Mouse (Mus musculus): Measurements from ENCODE around the gene Pax7. TPM values are rescaled to one million over a fixed set of nuclear protein-coding genes. Genes with fewer than 3 reads are reported as not detected.

Gene Pax7
- polyA plus RNA-seq, 1 experiment from 2014 or later, result not detected

DNA sequence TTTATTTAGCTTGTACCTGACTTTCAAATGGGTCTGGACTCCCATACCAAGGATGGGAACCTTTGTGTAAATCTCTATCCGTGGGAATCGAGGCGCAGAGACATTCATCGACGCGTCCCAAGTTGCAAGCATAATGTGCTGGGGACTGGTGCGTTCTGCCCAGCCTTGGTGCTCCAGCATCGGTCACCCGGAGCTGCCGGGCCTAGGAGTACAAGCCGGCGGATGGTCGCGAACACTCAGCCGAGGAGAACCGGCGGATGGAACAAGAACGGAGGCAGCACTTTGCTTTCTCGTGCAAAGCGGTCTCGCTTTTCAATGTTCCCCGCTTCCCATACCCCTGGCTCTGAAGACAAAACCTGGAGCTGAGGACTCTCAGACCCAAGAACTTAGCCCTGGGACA is 12.3 kb downstream of the Pax7 start:
- DNase-seq (ENCODE audit: low spot score) (no peak), ATAC-seq (no peak)
- Histone ChIP-seq H3K4me3 (ENCODE audit: low read depth, low read length) (no peak overlapping the region), H3K36me3 (ENCODE audit: insufficient read depth, low read length) (no peaks in the 10 kb centered on the region), H3K27ac (ENCODE audit: low read length) (no peak overlapping the region), H3K4me1 (ENCODE audit: insufficient read depth, low read depth, low read length) (0 out of 2 replicates have a peak, but pooled peaks cover 3% of the 10 kb centered on the region), H3K4me2 (replicated peaks; ENCODE audit: low read depth, low read length) (no peak overlapping the region; the same call in 1 of the 2 replicates), H3K27me3 (replicated peaks; ENCODE audit: insufficient read depth, low read length) (peaks cover 84% of the 10 kb centered on the region), H3K9ac (replicated peaks; ENCODE audit: low read depth) (no peak overlapping the region), H3K9me3 (ENCODE audit: low read length) (no peaks in the 10 kb centered on the region)
- TF ChIP-seq CTCF (IDR thresholded peaks at IDR 0.05), result no peak
- no peak for TF ChIP-seq EP300 (IDR thresholded peaks at IDR 0.05)
- 3% methylated on average over 22 of the region's 22 CpGs for WGBS

DNA sequence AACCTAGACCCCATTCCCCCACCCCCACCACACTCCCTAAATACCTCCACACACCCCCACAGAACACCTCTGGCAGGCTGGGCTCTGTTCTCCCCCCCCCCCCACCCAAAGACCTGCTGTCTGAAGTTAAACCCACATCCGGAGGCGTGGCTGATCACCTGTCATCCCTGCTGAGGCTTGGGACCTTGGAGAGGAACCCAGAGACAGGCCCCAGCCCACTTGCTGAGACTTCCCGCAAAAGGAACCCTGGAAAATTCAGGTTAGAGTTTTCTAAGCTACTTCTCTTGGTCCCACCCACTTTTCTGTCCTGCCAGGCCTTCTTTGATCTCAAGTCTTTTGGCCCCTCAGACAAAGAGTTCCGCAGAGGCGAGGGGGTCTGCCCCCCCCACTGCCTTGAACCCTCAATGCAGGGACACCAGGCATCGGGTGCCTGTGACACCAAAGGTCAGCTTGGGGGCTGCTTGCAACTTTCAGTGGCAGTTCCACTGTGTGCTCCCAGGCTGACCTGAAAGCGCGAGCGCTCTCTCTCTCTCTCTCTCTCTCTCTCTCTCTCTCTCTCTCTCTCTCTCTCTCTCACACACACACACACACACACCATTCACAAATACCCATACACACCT is 13.8 kb downstream of the Pax7 start:
- H3K27ac ChIP-seq (ENCODE audit: low read length), result no peak overlapping the region
- H3K9ac ChIP-seq (replicated peaks; ENCODE audit: low read depth), result no peak overlapping the region
- WGBS, result 3% methylated on average over 9 of the region's 9 CpGs
- H3K9me3 ChIP-seq (ENCODE audit: low read length), result no peaks in the 10 kb centered on the region
- no peaks in the 10 kb centered on the region for H3K36me3 ChIP-seq (ENCODE audit: insufficient read depth, low read length)
- H3K27me3 ChIP-seq (replicated peaks; ENCODE audit: insufficient read depth, low read length), result peaks cover 73% of the 10 kb centered on the region
- DNase-seq (ENCODE audit: low spot score) (no peak), ATAC-seq (no peak)
- TF ChIP-seq CTCF (IDR thresholded peaks at IDR 0.05), result no peak
- no peak for TF ChIP-seq EP300 (IDR thresholded peaks at IDR 0.05)
- H3K4me3 ChIP-seq (ENCODE audit: low read depth, low read length), result no peak overlapping the region
- H3K4me2 ChIP-seq (replicated peaks; ENCODE audit: low read depth, low read length), result no peak overlapping the region
- 0 out of 2 replicates have a peak, but pooled peaks cover 3% of the 10 kb centered on the region for H3K4me1 ChIP-seq (ENCODE audit: insufficient read depth, low read depth, low read length)

DNA sequence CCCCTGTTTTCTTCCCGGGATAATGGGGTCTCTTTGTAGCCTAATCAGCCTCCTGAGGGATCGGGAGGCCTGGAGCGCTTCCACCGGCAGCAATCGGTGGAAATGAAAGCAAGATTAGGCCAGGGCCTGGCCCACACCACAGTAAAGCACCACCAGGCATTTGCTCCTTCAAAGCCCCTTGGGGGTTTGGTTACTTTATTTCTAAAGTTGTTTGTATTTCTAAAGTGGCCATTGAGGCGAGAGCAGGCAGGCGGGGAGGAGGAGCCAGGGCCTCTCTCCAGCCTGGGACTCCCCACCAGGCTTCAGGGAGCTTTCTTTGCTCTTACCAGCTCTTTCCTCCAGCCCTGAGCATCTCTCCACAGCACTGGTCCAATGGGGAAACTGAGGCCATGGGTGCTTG is 15.2 kb downstream of the Pax7 start:
- H3K36me3 ChIP-seq (ENCODE audit: insufficient read depth, low read length), result no peaks in the 10 kb centered on the region
- no peak overlapping the region for H3K4me3 ChIP-seq (ENCODE audit: low read depth, low read length)
- DNase-seq (ENCODE audit: low spot score) (peak; percentile 72), ATAC-seq (peak; percentile 81)
- TF ChIP-seq EP300 (IDR thresholded peaks at IDR 0.05), result no peak
- H3K9me3 ChIP-seq (ENCODE audit: low read length), result no peaks in the 10 kb centered on the region
- H3K9ac ChIP-seq (replicated peaks; ENCODE audit: low read depth), result no peak overlapping the region
- H3K4me2 ChIP-seq (replicated peaks; ENCODE audit: low read depth, low read length), result no peak overlapping the region
- 0 out of 2 replicates have a peak, but pooled peaks cover 3% of the 10 kb centered on the region for H3K4me1 ChIP-seq (ENCODE audit: insufficient read depth, low read depth, low read length)
- peaks cover 69% of the 10 kb centered on the region for H3K27me3 ChIP-seq (replicated peaks; ENCODE audit: insufficient read depth, low read length)
- H3K27ac ChIP-seq (ENCODE audit: low read length), result no peak overlapping the region
- WGBS, result 10% methylated on average over 7 of the region's 7 CpGs

DNA sequence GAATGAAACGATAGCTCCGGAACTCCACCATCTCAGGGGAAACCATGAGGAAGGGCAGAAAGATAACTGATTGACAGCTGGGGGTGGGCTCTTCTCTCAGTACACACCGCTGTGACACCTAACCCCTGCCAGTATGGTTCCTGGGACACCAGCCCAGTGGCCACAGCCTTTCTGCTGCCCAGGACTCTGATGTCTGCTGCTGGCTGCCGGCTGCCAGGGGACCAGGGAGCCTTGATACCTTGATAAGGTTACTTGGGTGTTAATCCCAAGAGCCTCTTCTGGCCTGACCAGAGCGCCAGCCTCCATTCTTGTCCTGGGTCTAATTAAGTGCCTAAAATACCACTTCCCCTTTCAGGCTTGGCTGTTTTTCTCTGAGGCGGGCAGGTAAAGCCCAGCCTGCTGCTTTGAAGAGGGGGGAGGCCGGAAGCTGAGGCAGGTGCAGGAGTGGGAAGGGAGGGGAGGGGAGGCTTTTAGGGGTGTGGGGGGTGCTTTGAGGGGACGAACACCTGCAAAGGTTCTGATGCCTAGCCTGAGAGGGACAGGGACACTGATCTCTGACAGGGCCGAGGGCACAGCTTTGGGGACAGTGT is 19.9 kb downstream of the Pax7 start:
- H3K9ac ChIP-seq (replicated peaks; ENCODE audit: low read depth), result no peak overlapping the region
- no peak for ATAC-seq
- no peaks in the 10 kb centered on the region for H3K36me3 ChIP-seq (ENCODE audit: insufficient read depth, low read length)
- H3K4me2 ChIP-seq (replicated peaks; ENCODE audit: low read depth, low read length), result no peak overlapping the region
- no peak for DNase-seq (ENCODE audit: low spot score)
- no peaks in the 10 kb centered on the region for H3K9me3 ChIP-seq (ENCODE audit: low read length)
- 18% methylated on average over 8 of the region's 9 CpGs for WGBS
- no peak overlapping the region for H3K4me3 ChIP-seq (ENCODE audit: low read depth, low read length)
- H3K27ac ChIP-seq (ENCODE audit: low read length), result no peak overlapping the region
- peaks cover 31% of the 10 kb centered on the region; the same call in 1 of the 2 replicates for H3K27me3 ChIP-seq (replicated peaks; ENCODE audit: insufficient read depth, low read length)
- H3K4me1 ChIP-seq (ENCODE audit: insufficient read depth, low read depth, low read length), result no peaks in the 10 kb centered on the region
- TF ChIP-seq EP300 (IDR thresholded peaks at IDR 0.05) (no peak), CTCF (IDR thresholded peaks at IDR 0.05) (no peak)

- Histone ChIP-seq H3K4me1 (ENCODE audit: insufficient read depth, low read depth, low read length) (no peaks in the 10 kb centered on the region), H3K4me3 (ENCODE audit: low read depth, low read length) (no peak overlapping the region), H3K36me3 (ENCODE audit: insufficient read depth, low read length) (no peaks in the 10 kb centered on the region), H3K27me3 (replicated peaks; ENCODE audit: insufficient read depth, low read length) (peaks cover 28% of the 10 kb centered on the region; the same call in 1 of the 2 replicates), H3K9me3 (ENCODE audit: low read length) (no peaks in the 10 kb centered on the region), H3K4me2 (replicated peaks; ENCODE audit: low read depth, low read length) (no peak overlapping the region), H3K27ac (ENCODE audit: low read length) (no peak overlapping the region), H3K9ac (replicated peaks; ENCODE audit: low read depth) (no peak overlapping the region)
- ATAC-seq (no peak), DNase-seq (ENCODE audit: low spot score) (no peak)
- 58% methylated on average over 4 of the region's 4 CpGs for WGBS
- TF ChIP-seq CTCF (IDR thresholded peaks at IDR 0.05), result no peak
- TF ChIP-seq EP300 (IDR thresholded peaks at IDR 0.05), result no peak
Measured at GRCm38 (mm10) chr4:139811901-139812300, 21.4 kb downstream of the Pax7 start.

- H3K27me3 ChIP-seq (replicated peaks; ENCODE audit: insufficient read depth, low read length), result peaks cover 26% of the 10 kb centered on the region; the same call in 1 of the 2 replicates
- no peak overlapping the region for H3K9ac ChIP-seq (replicated peaks; ENCODE audit: low read depth)
- TF ChIP-seq EP300 (IDR thresholded peaks at IDR 0.05) (no peak), CTCF (IDR thresholded peaks at IDR 0.05) (no peak)
- DNase-seq (ENCODE audit: low spot score), result no peak
- H3K27ac ChIP-seq (ENCODE audit: low read length), result no peak overlapping the region
- H3K36me3 ChIP-seq (ENCODE audit: insufficient read depth, low read length), result no peaks in the 10 kb centered on the region
- H3K4me2 ChIP-seq (replicated peaks; ENCODE audit: low read depth, low read length), result no peak overlapping the region
- H3K4me1 ChIP-seq (ENCODE audit: insufficient read depth, low read depth, low read length), result no peaks in the 10 kb centered on the region
- WGBS, result 46% methylated on average over 5 of the region's 5 CpGs
- H3K4me3 ChIP-seq (ENCODE audit: low read depth, low read length), result no peak overlapping the region
- H3K9me3 ChIP-seq (ENCODE audit: low read length), result no peaks in the 10 kb centered on the region
- ATAC-seq, result no peak
Measured at GRCm38 (mm10) chr4:139811475-139811874, 21.9 kb downstream of the Pax7 start.

Data from lung, postnatal 0 days (tissue).